Mouse (Mus musculus): Measurements from ENCODE around the gene 2900026A02Rik.

GRCm38 (mm10) chr5:113196916-113197794 is 23.9 kb downstream of the 2900026A02Rik start:
- TF ChIP-seq GATA1 (IDR thresholded peaks at IDR 0.05; ENCODE audit: low read length), result no peak
- TF ChIP-seq TAL1 (IDR thresholded peaks at IDR 0.05; ENCODE audit: low read length), result no peak
